ENCODE assay signal across 18 mouse cellular contexts in the genomic region with DNA sequence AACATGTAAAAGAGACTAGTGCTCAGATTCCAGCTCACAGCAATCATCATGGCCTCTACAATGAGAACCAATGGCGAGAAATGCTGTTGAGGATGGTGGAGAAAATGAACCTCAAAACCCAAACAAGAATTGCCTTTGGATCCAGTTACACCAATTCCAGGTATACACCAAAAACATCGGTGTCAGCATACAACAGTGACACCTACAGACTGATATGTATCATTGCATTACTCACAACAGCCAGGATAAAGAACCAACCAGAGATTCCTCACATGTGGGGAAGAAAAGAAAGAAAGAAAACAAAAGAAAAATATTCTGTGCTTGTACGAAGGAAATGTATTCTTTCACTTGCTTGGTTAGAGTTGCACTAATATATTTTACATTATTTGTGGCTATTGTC. TPM values are rescaled to one million over a fixed set of nuclear protein-coding genes. Genes with fewer than 3 reads are reported as not detected.
DNase-seq lines count a peak whose midpoint lies in the region; ATAC-seq and TF ChIP-seq lines count a peak whose summit lies in the region.
"Had no signal": no experiment of that assay in that cellular context is flagged by ENCODE, and none has a peak within 500 bp of the region (broad histone marks: within the 10 kb centered on the region; RNA-seq: fewer than 3 reads in every experiment).

No protein-coding gene starts in this region.

- no peak overlapping the region for H3K27ac ChIP-seq in embryonic facial prominence, embryonic 11.5 days (replicated peaks; ENCODE audit: low read depth, low read length)
- H3K27ac ChIP-seq in embryonic facial prominence, embryonic 10.5 days (replicated peaks), result no peak overlapping the region
- no peak overlapping the region for H3K27ac ChIP-seq in layer of hippocampus, adult 2 months
- H3K27ac ChIP-seq: hindbrain, embryonic 12.5 days; macrophage had no signal

- no peaks in the 10 kb centered on the region for H3K27me3 ChIP-seq in embryonic facial prominence, embryonic 11.5 days (ENCODE audit: control insufficient read depth, insufficient read depth, low read length)
- no peaks in the 10 kb centered on the region for H3K27me3 ChIP-seq in embryonic facial prominence, embryonic 10.5 days (replicated peaks; ENCODE audit: low read depth, poor library complexity, severe bottlenecking)
- H3K27me3 ChIP-seq: hindbrain, embryonic 12.5 days had no signal

- peak; percentile 37 for DNase-seq in embryonic facial prominence, embryonic 11.5 days (ENCODE audit: low spot score)
- DNase-seq in embryonic facial prominence, embryonic 10.5 days (ENCODE audit: low spot score), result no peak
- DNase-seq in layer of hippocampus, adult 2 months (ENCODE audit: low spot score in 2 of 2), result no peak
- no peak for DNase-seq in layer of hippocampus, postnatal 14 days (ENCODE audit: low spot score in 2 of 2)
- DNase-seq in NIH3T3 (ENCODE audit: low read depth), result peak; percentile 7
- DNase-seq in forelimb bud, embryonic 11.5 days (ENCODE audit: low read depth, low spot score), result peak; percentile 5
- DNase-seq in adrenal gland, adult 8-10 months, result no peak
- DNase-seq: adrenal gland, postnatal 25 days; cerebellum, adult 9-10 months; kidney, postnatal 10 days had no signal

- TF ChIP-seq CTCF in layer of hippocampus, adult 2 months (conservative IDR thresholded peaks at IDR 0.05), result peak; percentile 67

- no peaks in the 10 kb centered on the region for H3K9me3 ChIP-seq in embryonic facial prominence, embryonic 11.5 days (replicated peaks; ENCODE audit: control insufficient read depth, low read length)
- no peaks in the 10 kb centered on the region for H3K9me3 ChIP-seq in embryonic facial prominence, embryonic 10.5 days
- H3K9me3 ChIP-seq: hindbrain, embryonic 12.5 days had no signal

- no peak for ATAC-seq in embryonic facial prominence, embryonic 11.5 days (replicated peaks; ENCODE audit: insufficient number of reproducible peaks, low FRiP score, low TSS enrichment, low read depth)
- ATAC-seq in megakaryocyte-erythroid progenitor cell, adult 5-6 weeks (replicated peaks; ENCODE audit: low FRiP score, low TSS enrichment, poor library complexity, severe bottlenecking), result no peak

- H3K4me3 ChIP-seq in embryonic facial prominence, embryonic 11.5 days (ENCODE audit: low read depth, low read length), result no peak overlapping the region
- no peak overlapping the region for H3K4me3 ChIP-seq in embryonic facial prominence, embryonic 10.5 days
- no peak overlapping the region for H3K4me3 ChIP-seq in layer of hippocampus, adult 2 months
- H3K4me3 ChIP-seq: hindbrain, embryonic 12.5 days; myocyte had no signal

- no peaks in the 10 kb centered on the region for H3K36me3 ChIP-seq in embryonic facial prominence, embryonic 11.5 days (replicated peaks; ENCODE audit: control insufficient read depth, insufficient read depth, low read depth, low read length)
- H3K36me3 ChIP-seq in embryonic facial prominence, embryonic 10.5 days (replicated peaks), result no peaks in the 10 kb centered on the region
- H3K36me3 ChIP-seq: hindbrain, embryonic 12.5 days had no signal

- WGBS in embryonic facial prominence, embryonic 11.5 days, result 23% methylated on average over 3 of the region's 3 CpGs
- WGBS in embryonic facial prominence, embryonic 10.5 days, result 21% methylated on average over 3 of the region's 3 CpGs

- H3K4me1 ChIP-seq in embryonic facial prominence, embryonic 11.5 days (ENCODE audit: control insufficient read depth, insufficient read depth, low read length), result no peaks in the 10 kb centered on the region
- H3K4me1 ChIP-seq in embryonic facial prominence, embryonic 10.5 days, result no peaks in the 10 kb centered on the region
- H3K4me1 ChIP-seq: hindbrain, embryonic 12.5 days had no signal

- no peak overlapping the region for H3K4me2 ChIP-seq in embryonic facial prominence, embryonic 11.5 days (ENCODE audit: low read depth, low read length)
- H3K4me2 ChIP-seq: heart, embryonic 11.5 days; hindbrain, embryonic 12.5 days; liver, embryonic 11.5 days had no signal

- no peak overlapping the region for H3K9ac ChIP-seq in embryonic facial prominence, embryonic 11.5 days (replicated peaks; ENCODE audit: low read length)
- H3K9ac ChIP-seq: hindbrain, embryonic 12.5 days had no signal

RNA-seq across cellular contexts. Expression of a gene that starts 6.7 kb away (rescaled TPM):
- not detected in 2 replicates for polyA plus RNA-seq in embryonic facial prominence, embryonic 11.5 days (2014; fragmentation: Nextera tagmentation; extraction: Ambion mirVana)
- polyA plus RNA-seq in embryonic facial prominence, embryonic 10.5 days (2016; fragmentation: Nextera tagmentation; extraction: Ambion mirVana), result not detected in 2 replicates
- total RNA-seq in layer of hippocampus, adult 2 months (2021), result not detected
- not detected for total RNA-seq in layer of hippocampus, postnatal 14 days (2021)
- not detected for total RNA-seq in adrenal gland, adult 8-10 months (2022)
- total RNA-seq in megakaryocyte-erythroid progenitor cell, adult 5-6 weeks (2014; fragmentation: Nextera tagmentation), result not detected in 2 replicates
- total RNA-seq in megakaryocyte-erythroid progenitor cell, adult 5-6 weeks (2017), result not detected in 2 replicates
- total RNA-seq: adrenal gland, postnatal 25 days; left cerebral cortex, adult 8-10 months had no signal
- polyA plus RNA-seq: heart, embryonic 11.5 days; hindbrain, embryonic 12.5 days; liver, embryonic 11.5 days; macrophage; myocyte; spleen, adult 2 months had no signal

RNA-seq across cellular contexts. Expression of a gene that starts 7.1 kb away (rescaled TPM):
- not detected in 2 replicates for polyA plus RNA-seq in embryonic facial prominence, embryonic 11.5 days (2014; fragmentation: Nextera tagmentation; extraction: Ambion mirVana)
- not detected in 2 replicates for polyA plus RNA-seq in embryonic facial prominence, embryonic 10.5 days (2016; fragmentation: Nextera tagmentation; extraction: Ambion mirVana)
- total RNA-seq in layer of hippocampus, adult 2 months (2021), result not detected
- total RNA-seq in layer of hippocampus, postnatal 14 days (2021), result not detected
- not detected for total RNA-seq in adrenal gland, adult 8-10 months (2022)
- not detected in 2 replicates for total RNA-seq in megakaryocyte-erythroid progenitor cell, adult 5-6 weeks (2014; fragmentation: Nextera tagmentation)
- total RNA-seq in megakaryocyte-erythroid progenitor cell, adult 5-6 weeks (2017), result not detected in 2 replicates
- total RNA-seq: adrenal gland, postnatal 25 days; left cerebral cortex, adult 8-10 months had no signal
- polyA plus RNA-seq: heart, embryonic 11.5 days; hindbrain, embryonic 12.5 days; liver, embryonic 11.5 days; macrophage; myocyte; spleen, adult 2 months had no signal

RNA-seq across cellular contexts. Expression of a gene that starts 18.7 kb away (rescaled TPM):
- not detected in 2 replicates for polyA plus RNA-seq in embryonic facial prominence, embryonic 11.5 days (2014; fragmentation: Nextera tagmentation; extraction: Ambion mirVana)
- polyA plus RNA-seq in embryonic facial prominence, embryonic 10.5 days (2016; fragmentation: Nextera tagmentation; extraction: Ambion mirVana), result not detected in 2 replicates
- total RNA-seq in layer of hippocampus, adult 2 months (2021), result not detected
- not detected for total RNA-seq in layer of hippocampus, postnatal 14 days (2021)
- not detected for total RNA-seq in adrenal gland, adult 8-10 months (2022)
- not detected in 2 replicates for total RNA-seq in megakaryocyte-erythroid progenitor cell, adult 5-6 weeks (2014; fragmentation: Nextera tagmentation)
- total RNA-seq in megakaryocyte-erythroid progenitor cell, adult 5-6 weeks (2017), result not detected in 2 replicates
- total RNA-seq: adrenal gland, postnatal 25 days; left cerebral cortex, adult 8-10 months had no signal
- polyA plus RNA-seq: heart, embryonic 11.5 days; hindbrain, embryonic 12.5 days; liver, embryonic 11.5 days; macrophage; myocyte; spleen, adult 2 months had no signal

RNA-seq across cellular contexts. Expression of a gene that starts 19.4 kb away (rescaled TPM):
- polyA plus RNA-seq in embryonic facial prominence, embryonic 11.5 days (2014; fragmentation: Nextera tagmentation; extraction: Ambion mirVana), result not detected in 2 replicates
- polyA plus RNA-seq in embryonic facial prominence, embryonic 10.5 days (2016; fragmentation: Nextera tagmentation; extraction: Ambion mirVana), result not detected in 2 replicates
- total RNA-seq in layer of hippocampus, adult 2 months (2021), result not detected
- not detected for total RNA-seq in layer of hippocampus, postnatal 14 days (2021)
- total RNA-seq in adrenal gland, adult 8-10 months (2022), result not detected
- total RNA-seq in megakaryocyte-erythroid progenitor cell, adult 5-6 weeks (2014; fragmentation: Nextera tagmentation), result not detected in 2 replicates
- not detected in 2 replicates for total RNA-seq in megakaryocyte-erythroid progenitor cell, adult 5-6 weeks (2017)
- total RNA-seq: adrenal gland, postnatal 25 days; left cerebral cortex, adult 8-10 months had no signal
- polyA plus RNA-seq: heart, embryonic 11.5 days; hindbrain, embryonic 12.5 days; liver, embryonic 11.5 days; macrophage; spleen, adult 2 months had no signal

RNA-seq across cellular contexts. Expression of a gene that starts 32.7 kb away (rescaled TPM):
- not detected in 2 replicates for polyA plus RNA-seq in embryonic facial prominence, embryonic 11.5 days (2014; fragmentation: Nextera tagmentation; extraction: Ambion mirVana)
- polyA plus RNA-seq in embryonic facial prominence, embryonic 10.5 days (2016; fragmentation: Nextera tagmentation; extraction: Ambion mirVana), result not detected in 2 replicates
- total RNA-seq in layer of hippocampus, adult 2 months (2021), result not detected
- not detected for total RNA-seq in layer of hippocampus, postnatal 14 days (2021)
- not detected for total RNA-seq in adrenal gland, adult 8-10 months (2022)
- total RNA-seq in megakaryocyte-erythroid progenitor cell, adult 5-6 weeks (2014; fragmentation: Nextera tagmentation), result not detected in 2 replicates
- not detected in 2 replicates for total RNA-seq in megakaryocyte-erythroid progenitor cell, adult 5-6 weeks (2017)
- total RNA-seq: adrenal gland, postnatal 25 days; left cerebral cortex, adult 8-10 months had no signal
- polyA plus RNA-seq: heart, embryonic 11.5 days; hindbrain, embryonic 12.5 days; liver, embryonic 11.5 days; macrophage; myocyte; spleen, adult 2 months had no signal

Comparison
In these comparisons a context has a peak if more than half of its experiments do, and no peak if none do; other contexts are left out.
1. DNase-seq: peak in embryonic facial prominence, embryonic 11.5 days (single experiment), NIH3T3 (single experiment) and forelimb bud, embryonic 11.5 days (single experiment); none in embryonic facial prominence, embryonic 10.5 days (single experiment), layer of hippocampus, adult 2 months (0 of 2), layer of hippocampus, postnatal 14 days (0 of 2) and adrenal gland, adult 8-10 months (single experiment).